11 mouse cellular contexts compared by ENCODE assay signal in the genomic region with DNA sequence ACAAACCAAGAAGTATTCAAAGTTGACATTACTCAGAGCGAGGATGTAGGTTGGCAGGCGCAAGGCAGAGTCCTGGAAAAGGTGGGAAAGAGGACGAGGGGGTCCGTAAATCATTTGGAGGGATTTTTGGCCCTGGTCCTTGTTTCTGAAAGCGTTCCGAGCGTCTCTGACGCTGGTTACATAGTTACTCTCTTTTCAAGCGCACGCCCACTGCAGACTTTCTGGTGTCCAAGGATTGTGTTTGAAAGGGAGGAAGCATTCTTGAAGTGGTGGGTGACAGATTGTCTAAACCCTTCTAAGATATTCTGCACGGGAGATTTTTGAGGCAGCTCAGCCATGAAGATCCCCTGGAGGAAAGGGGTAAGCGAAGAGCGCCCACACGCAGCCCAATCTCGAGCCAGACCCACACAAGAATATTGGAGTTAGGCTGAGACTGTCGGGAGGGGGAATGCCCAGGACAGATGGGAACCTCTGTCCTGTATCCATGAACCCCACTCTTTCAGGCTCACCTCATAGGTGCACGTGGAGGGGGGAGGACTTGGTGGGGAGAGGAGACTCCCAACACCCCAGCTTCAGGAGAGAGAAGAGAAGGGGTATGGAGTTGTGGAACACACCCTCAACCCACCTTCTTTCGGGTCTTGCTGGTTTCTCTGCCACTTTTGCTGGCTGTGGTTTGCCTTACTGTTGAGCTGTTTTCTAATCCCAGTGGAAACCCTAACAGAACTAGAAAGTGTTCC. TPM values are rescaled to one million over a fixed set of nuclear protein-coding genes. Genes with fewer than 3 reads are reported as not detected.
A peak's percentile ranks its signal among the peaks of the same experiment; 100 is the strongest.
DNase-seq lines count a peak whose midpoint lies in the region; ATAC-seq and TF ChIP-seq lines count a peak whose summit lies in the region.
"Had no signal": no experiment of that assay in that cellular context is flagged by ENCODE, and none has a peak within 500 bp of the region (broad histone marks: within the 10 kb centered on the region; RNA-seq: fewer than 3 reads in every experiment).

No protein-coding gene starts in this region.

- no peak for TF ChIP-seq CTCF in lung, embryonic 14.5 days (IDR thresholded peaks at IDR 0.05; ENCODE audit: low read depth)

- no peak overlapping the region for H3K27ac ChIP-seq in forebrain, embryonic 13.5 days
- H3K27ac ChIP-seq in forebrain, embryonic 12.5 days: no peak overlapping the region
- peak overlapping the region; percentile 88 for H3K27ac ChIP-seq in lung, embryonic 14.5 days (ENCODE audit: low read depth)
- peak overlapping the region; percentile 66 for H3K27ac ChIP-seq in intestine, embryonic 14.5 days (ENCODE audit: low read depth)
- H3K27ac ChIP-seq: liver, embryonic 12.5 days; neural tube, embryonic 12.5 days had no signal

- H3K27me3 ChIP-seq in forebrain, embryonic 13.5 days: peaks cover 98% of the 10 kb centered on the region
- H3K27me3 ChIP-seq in forebrain, embryonic 12.5 days: peaks cover 96% of the 10 kb centered on the region
- peaks cover 95% of the 10 kb centered on the region for H3K27me3 ChIP-seq in lung, embryonic 14.5 days (ENCODE audit: insufficient read depth, low read length)
- peaks cover 96% of the 10 kb centered on the region for H3K27me3 ChIP-seq in intestine, embryonic 14.5 days (replicated peaks; ENCODE audit: control insufficient read depth, insufficient read depth, low read length)
- no peaks in the 10 kb centered on the region for H3K27me3 ChIP-seq in myocyte (ENCODE audit: control insufficient read depth, insufficient read depth, insufficient read length)

- no peaks in the 10 kb centered on the region for H3K36me3 ChIP-seq in forebrain, embryonic 13.5 days (ENCODE audit: poor library complexity, severe bottlenecking)
- H3K36me3 ChIP-seq in forebrain, embryonic 12.5 days (replicated peaks): no peaks in the 10 kb centered on the region
- H3K36me3 ChIP-seq in lung, embryonic 14.5 days (ENCODE audit: insufficient read depth): no peaks in the 10 kb centered on the region
- no peaks in the 10 kb centered on the region for H3K36me3 ChIP-seq in intestine, embryonic 14.5 days (ENCODE audit: control insufficient read depth, insufficient read depth, low read length)
- no peaks in the 10 kb centered on the region for H3K36me3 ChIP-seq in myocyte (ENCODE audit: control insufficient read depth, insufficient read depth)
- H3K36me3 ChIP-seq: liver, embryonic 12.5 days; neural tube, embryonic 12.5 days had no signal

- no peaks in the 10 kb centered on the region for H3K9me3 ChIP-seq in forebrain, embryonic 13.5 days (replicated peaks)
- H3K9me3 ChIP-seq in forebrain, embryonic 12.5 days: no peaks in the 10 kb centered on the region
- H3K9me3 ChIP-seq in lung, embryonic 14.5 days (ENCODE audit: low read depth, low read length): no peaks in the 10 kb centered on the region
- H3K9me3 ChIP-seq in intestine, embryonic 14.5 days (ENCODE audit: control insufficient read depth, low read length): no peaks in the 10 kb centered on the region
- H3K9me3 ChIP-seq: liver, embryonic 12.5 days; neural tube, embryonic 12.5 days had no signal

- peak overlapping the region; percentile 56 for H3K4me2 ChIP-seq in forebrain, embryonic 13.5 days
- H3K4me2 ChIP-seq in forebrain, embryonic 12.5 days: no peak overlapping the region
- peak overlapping the region; percentile 61 for H3K4me2 ChIP-seq in lung, embryonic 14.5 days
- peak overlapping the region; percentile 67 for H3K4me2 ChIP-seq in intestine, embryonic 14.5 days (ENCODE audit: low read length)
- peak overlapping the region; percentile 98 for H3K4me2 ChIP-seq in myocyte (ENCODE audit: low read depth)

- no peaks in the 10 kb centered on the region for H3K79me2 ChIP-seq in myocyte (ENCODE audit: control insufficient read depth, insufficient read depth)

- TF ChIP-seq POLR2A in myocyte (IDR thresholded peaks at IDR 0.05; ENCODE audit: insufficient read length, low read depth): no peak

- no peak overlapping the region for H3K9ac ChIP-seq in forebrain, embryonic 13.5 days
- no peak overlapping the region for H3K9ac ChIP-seq in forebrain, embryonic 12.5 days
- peak overlapping the region; percentile 41; the same call in 1 of the 2 replicates for H3K9ac ChIP-seq in lung, embryonic 14.5 days
- H3K9ac ChIP-seq in intestine, embryonic 14.5 days (ENCODE audit: low read length): peak overlapping the region; percentile 42; the same call in 1 of the 2 replicates
- H3K9ac ChIP-seq: liver, embryonic 12.5 days had no signal

- H3ac ChIP-seq in myocyte (ENCODE audit: control insufficient read depth, insufficient read length): no peak overlapping the region

- H3K4me1 ChIP-seq in forebrain, embryonic 13.5 days: peaks cover 8% of the 10 kb centered on the region
- peaks cover 16% of the 10 kb centered on the region for H3K4me1 ChIP-seq in forebrain, embryonic 12.5 days
- H3K4me1 ChIP-seq in lung, embryonic 14.5 days (ENCODE audit: insufficient read depth): 0 out of 2 replicates have a peak, but pooled peaks cover 3% of the 10 kb centered on the region
- H3K4me1 ChIP-seq in intestine, embryonic 14.5 days (replicated peaks; ENCODE audit: control insufficient read depth, insufficient read depth, low read length): peaks cover 11% of the 10 kb centered on the region
- H3K4me1 ChIP-seq: liver, embryonic 12.5 days had no signal

- 2% methylated on average over 18 of the region's 18 CpGs for whole genome bisulfite sequencing in forebrain, embryonic 13.5 days
- WGBS in forebrain, embryonic 12.5 days: 2% methylated on average over 18 of the region's 18 CpGs
- 0% methylated on average over 18 of the region's 18 CpGs for WGBS in lung, embryonic 14.5 days
- WGBS in intestine, embryonic 14.5 days: 2% methylated on average over 18 of the region's 18 CpGs

- no peak for ATAC-seq in forebrain, embryonic 13.5 days
- ATAC-seq in forebrain, embryonic 12.5 days (ENCODE audit: low FRiP score): no peak
- peak; percentile 80 for ATAC-seq in lung, embryonic 14.5 days (ENCODE audit: insufficient read depth)
- ATAC-seq in intestine, embryonic 14.5 days (replicated peaks; ENCODE audit: low FRiP score, low TSS enrichment, low read depth): peak; percentile 24
- ATAC-seq in inflammation-experienced regulatory T-cells, adult 6 months: no peak
- no peak for ATAC-seq in megakaryocyte, adult 5-6 weeks (ENCODE audit: poor library complexity, severe bottlenecking)
- ATAC-seq: liver, embryonic 12.5 days had no signal

- DNase-seq in lung, embryonic 14.5 days: peak; percentile 91
- DNase-seq in lung, postnatal 25 days (ENCODE audit: low spot score): no peak
- DNase-seq in intestine, embryonic 14.5 days (ENCODE audit: low spot score): peak; percentile 76

- 0 out of 2 replicates have a peak overlapping the region, but pooled peaks have one; percentile 32 for H3K4me3 ChIP-seq in forebrain, embryonic 13.5 days
- no peak overlapping the region; the same call in 1 of the 2 replicates for H3K4me3 ChIP-seq in forebrain, embryonic 12.5 days (replicated peaks)
- peak overlapping the region; percentile 29; the same call in 1 of the 2 replicates for H3K4me3 ChIP-seq in lung, embryonic 14.5 days (ENCODE audit: low read depth, low read length)
- peak overlapping the region; percentile 36; the same call in 1 of the 2 replicates for H3K4me3 ChIP-seq in intestine, embryonic 14.5 days (ENCODE audit: low read depth, low read length)
- peak overlapping the region; percentile 21 for H3K4me3 ChIP-seq in myocyte

TF ChIP-seq in myocyte, 11 proteins besides CTCF, POLR2A, EP300 and RAD21:
- TF ChIP-seq E2F4 (IDR thresholded peaks at IDR 0.05; ENCODE audit: insufficient read depth): no peak

RNA-seq across cellular contexts. Expression of gene Foxf2, which starts 6.5 kb away (rescaled TPM):
- 2.9 and 3.4 TPM in 2 replicates for polyA plus RNA-seq in forebrain, embryonic 13.5 days (2015; fragmentation: Nextera tagmentation; extraction: Ambion mirVana)
- 3.4 and 4.6 TPM in 2 replicates for polyA plus RNA-seq in forebrain, embryonic 12.5 days (2016; fragmentation: Nextera tagmentation; extraction: Ambion mirVana)
- 37.7 and 43.2 TPM in 2 replicates for polyA plus RNA-seq in lung, embryonic 14.5 days (2014; fragmentation: Nextera tagmentation; extraction: Ambion mirVana)
- polyA plus RNA-seq in intestine, embryonic 14.5 days (2014; fragmentation: Nextera tagmentation; extraction: Ambion mirVana): 27.8 and 28.3 TPM in 2 replicates
- polyA plus RNA-seq in myocyte (2012; fragmentation: generic; extraction: Trizol): 4.5 TPM
- polyA plus RNA-seq in inflammation-experienced regulatory T-cells, adult 6 months (2017; shearing (Covaris generic)): not detected
- 0.25 TPM in 1 of 2 replicates, not detected in the other for total RNA-seq in megakaryocyte, adult 5-6 weeks (2015)
- total RNA-seq in megakaryocyte, adult 5-6 weeks (2017): not detected in 2 replicates
- total RNA-seq: adrenal gland, postnatal 10 days had no signal

RNA-seq across cellular contexts. Expression of gene A530084C06Rik, which starts 60.0 kb away (rescaled TPM):
- not detected in 2 replicates for polyA plus RNA-seq in forebrain, embryonic 13.5 days (2015; fragmentation: Nextera tagmentation; extraction: Ambion mirVana)
- not detected in 2 replicates for polyA plus RNA-seq in forebrain, embryonic 12.5 days (2016; fragmentation: Nextera tagmentation; extraction: Ambion mirVana)
- polyA plus RNA-seq in lung, embryonic 14.5 days (2014; fragmentation: Nextera tagmentation; extraction: Ambion mirVana): not detected in 2 replicates
- polyA plus RNA-seq in intestine, embryonic 14.5 days (2014; fragmentation: Nextera tagmentation; extraction: Ambion mirVana): not detected in 2 replicates
- not detected for polyA plus RNA-seq in myocyte (2012; fragmentation: generic; extraction: Trizol)
- polyA plus RNA-seq in inflammation-experienced regulatory T-cells, adult 6 months (2017; shearing (Covaris generic)): not detected
- 0.36 TPM in 1 of 2 replicates, not detected in the other for total RNA-seq in megakaryocyte, adult 5-6 weeks (2015)
- total RNA-seq in megakaryocyte, adult 5-6 weeks (2017): 0.15 TPM in 1 of 2 replicates, not detected in the other
- polyA plus RNA-seq: liver, embryonic 12.5 days; neural tube, embryonic 12.5 days had no signal

Comparison
In these comparisons a context has a peak if more than half of its experiments do, and no peak if none do; other contexts are left out.
1. ATAC-seq: peak in lung, embryonic 14.5 days (single experiment) and intestine, embryonic 14.5 days (single experiment); none in forebrain, embryonic 13.5 days (single experiment), forebrain, embryonic 12.5 days (single experiment), inflammation-experienced regulatory T-cells, adult 6 months (single experiment) and megakaryocyte, adult 5-6 weeks (single experiment).
2. H3K27ac ChIP-seq: peak in lung, embryonic 14.5 days (single experiment) and intestine, embryonic 14.5 days (single experiment); none in forebrain, embryonic 13.5 days (single experiment) and forebrain, embryonic 12.5 days (single experiment).
3. H3K9ac ChIP-seq: peak in lung, embryonic 14.5 days (single experiment) and intestine, embryonic 14.5 days (single experiment); none in forebrain, embryonic 13.5 days (single experiment) and forebrain, embryonic 12.5 days (single experiment).